Mouse (Mus musculus): Measurements from ENCODE around the gene Cym. TPM values are rescaled to one million over a fixed set of nuclear protein-coding genes. Genes with fewer than 3 reads are reported as not detected.

Gene Cym
- total and polyA plus RNA-seq, 2 experiments = 0.09 TPM; not detected in 1

DNA sequence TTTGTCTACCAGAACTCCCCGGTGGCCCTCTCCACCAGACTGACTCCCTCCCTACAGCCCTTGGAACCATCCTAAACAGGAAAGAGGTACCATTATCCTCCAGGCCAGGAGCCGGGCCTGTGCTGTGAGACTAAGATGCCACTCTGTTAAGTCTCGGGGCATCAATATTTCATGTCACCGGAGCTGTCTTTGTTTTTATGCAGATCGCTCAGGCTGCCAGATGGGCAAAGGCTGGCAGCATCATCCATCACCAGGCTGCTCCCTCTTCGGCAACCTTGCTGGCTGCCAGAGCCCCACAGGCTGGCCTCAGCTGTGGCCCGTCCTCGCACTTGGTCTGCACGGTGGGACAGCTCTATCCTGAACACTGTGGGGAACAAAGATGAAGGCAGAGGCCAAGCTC, 45.0 kb downstream of the Cym start:
- 80% methylated on average over 9 of the region's 9 CpGs for WGBS
- Histone ChIP-seq H3K4me1 (ENCODE audit: control insufficient read depth, insufficient read depth, low read length) (no peaks in the 10 kb centered on the region), H3K79me2 (ENCODE audit: control insufficient read depth, insufficient read depth, low read length) (no peaks in the 10 kb centered on the region), H3K27ac (replicated peaks; ENCODE audit: insufficient read depth, low read depth, low read length) (no peak overlapping the region), H3K9ac (ENCODE audit: low read depth, low read length) (no peak overlapping the region), H3K4me3 (ENCODE audit: insufficient read depth, low read depth, low read length) (no peak overlapping the region), H3K27me3 (ENCODE audit: control insufficient read depth, insufficient read depth, low read length) (no peaks in the 10 kb centered on the region), H3K36me3 (ENCODE audit: control insufficient read depth, insufficient read depth, low read length) (no peaks in the 10 kb centered on the region)
- TF ChIP-seq POLR2A (IDR thresholded peaks at IDR 0.05; ENCODE audit: extremely low read depth, insufficient read depth, low read length) (no peak), CTCF (IDR thresholded peaks at IDR 0.05; ENCODE audit: low read depth, low read length) (no peak)
- DNase-seq (ENCODE audit: extremely low read depth, low read depth, low spot score) = no peak

DNA sequence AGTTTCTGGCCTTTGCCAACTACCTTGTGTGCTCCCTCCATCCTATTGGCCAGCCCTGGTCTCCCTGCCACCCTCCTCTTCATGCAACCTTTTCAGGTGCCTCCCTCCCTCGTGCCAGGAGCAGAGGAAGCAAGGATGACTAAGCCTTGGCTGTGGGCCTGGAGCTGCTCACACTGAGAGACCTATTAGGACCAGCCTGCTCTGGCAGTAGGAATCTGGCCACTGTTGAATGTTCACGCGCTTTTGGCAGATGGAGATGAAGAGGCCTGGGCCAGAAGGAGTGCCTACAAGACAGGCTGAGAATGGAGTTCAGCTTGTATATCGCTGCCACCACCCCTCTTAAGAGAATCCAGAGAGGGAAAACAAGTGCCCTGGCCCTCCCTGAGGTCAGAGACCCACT, 46.0 kb downstream of the Cym start:
- no peaks in the 10 kb centered on the region for H3K27me3 ChIP-seq (ENCODE audit: control insufficient read depth, insufficient read depth, low read length)
- no peak overlapping the region for H3K27ac ChIP-seq (replicated peaks; ENCODE audit: insufficient read depth, low read depth, low read length)
- H3K36me3 ChIP-seq (ENCODE audit: control insufficient read depth, insufficient read depth, low read length) = no peaks in the 10 kb centered on the region
- TF ChIP-seq CTCF (IDR thresholded peaks at IDR 0.05; ENCODE audit: low read depth, low read length) = no peak
- TF ChIP-seq POLR2A (IDR thresholded peaks at IDR 0.05; ENCODE audit: extremely low read depth, insufficient read depth, low read length) = no peak
- 54% methylated on average over 4 of the region's 4 CpGs for WGBS
- no peak overlapping the region for H3K9ac ChIP-seq (ENCODE audit: low read depth, low read length)
- no peak overlapping the region for H3K4me3 ChIP-seq (ENCODE audit: insufficient read depth, low read depth, low read length)
- DNase-seq (ENCODE audit: extremely low read depth, low read depth, low spot score) = no peak
- no peaks in the 10 kb centered on the region for H3K79me2 ChIP-seq (ENCODE audit: control insufficient read depth, insufficient read depth, low read length)
- no peaks in the 10 kb centered on the region for H3K4me1 ChIP-seq (ENCODE audit: control insufficient read depth, insufficient read depth, low read length)

DNA sequence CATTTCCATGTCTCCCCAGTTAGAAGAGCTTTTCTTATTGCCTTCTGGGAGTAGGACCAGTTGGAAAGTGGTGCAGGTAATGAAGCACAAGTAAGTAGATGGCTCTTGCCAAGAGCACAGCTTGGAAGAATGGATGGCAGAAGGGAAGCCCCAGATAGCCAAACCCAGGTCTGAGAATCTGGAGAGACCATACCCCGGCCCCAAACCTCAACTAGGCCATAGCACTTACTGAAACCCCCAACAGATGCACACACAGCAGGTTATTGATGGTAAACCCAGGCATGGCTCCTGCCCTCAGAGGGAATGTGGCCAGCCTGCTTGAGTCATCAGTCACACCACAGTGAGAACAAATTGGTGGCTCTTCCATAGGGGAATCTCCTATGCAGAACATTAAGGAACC, 49.0 kb downstream of the Cym start:
- Histone ChIP-seq H3K4me1 (ENCODE audit: control insufficient read depth, insufficient read depth, low read length) (no peaks in the 10 kb centered on the region), H3K36me3 (ENCODE audit: control insufficient read depth, insufficient read depth, low read length) (no peaks in the 10 kb centered on the region), H3K4me3 (ENCODE audit: insufficient read depth, low read depth, low read length) (no peak overlapping the region), H3K79me2 (ENCODE audit: control insufficient read depth, insufficient read depth, low read length) (no peaks in the 10 kb centered on the region), H3K27me3 (ENCODE audit: control insufficient read depth, insufficient read depth, low read length) (no peaks in the 10 kb centered on the region), H3K9ac (ENCODE audit: low read depth, low read length) (no peak overlapping the region), H3K27ac (replicated peaks; ENCODE audit: insufficient read depth, low read depth, low read length) (no peak overlapping the region)
- WGBS = 81% methylated on average over 1 of the region's 1 CpGs
- no peak for DNase-seq (ENCODE audit: extremely low read depth, low read depth, low spot score)
- TF ChIP-seq CTCF (IDR thresholded peaks at IDR 0.05; ENCODE audit: low read depth, low read length) = no peak
- no peak for TF ChIP-seq POLR2A (IDR thresholded peaks at IDR 0.05; ENCODE audit: extremely low read depth, insufficient read depth, low read length)

DNA sequence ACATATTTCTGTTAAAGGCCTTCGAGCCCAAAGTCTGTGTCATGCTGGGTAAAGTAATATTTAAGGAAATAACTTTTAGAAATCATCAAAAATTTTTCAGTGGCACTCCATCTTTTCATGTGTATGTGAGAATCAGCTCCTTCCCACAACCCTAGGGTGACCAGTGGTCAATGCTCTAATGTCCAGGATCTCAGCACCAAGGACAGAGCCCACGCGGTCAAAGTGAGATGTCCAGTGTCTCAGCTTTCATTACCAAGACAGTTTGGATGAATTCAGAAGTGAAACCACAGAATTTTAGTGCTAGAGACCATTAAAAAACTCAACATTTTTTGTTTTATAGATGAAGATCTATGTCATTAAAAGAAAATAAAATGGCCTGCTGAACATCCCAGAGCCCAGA, 49.6 kb downstream of the Cym start:
- Histone ChIP-seq H3K9ac (ENCODE audit: low read depth, low read length) (no peak overlapping the region), H3K4me3 (ENCODE audit: insufficient read depth, low read depth, low read length) (no peak overlapping the region), H3K36me3 (ENCODE audit: control insufficient read depth, insufficient read depth, low read length) (no peaks in the 10 kb centered on the region), H3K27me3 (ENCODE audit: control insufficient read depth, insufficient read depth, low read length) (no peaks in the 10 kb centered on the region), H3K27ac (replicated peaks; ENCODE audit: insufficient read depth, low read depth, low read length) (no peak overlapping the region), H3K4me1 (ENCODE audit: control insufficient read depth, insufficient read depth, low read length) (no peaks in the 10 kb centered on the region), H3K79me2 (ENCODE audit: control insufficient read depth, insufficient read depth, low read length) (no peaks in the 10 kb centered on the region)
- TF ChIP-seq POLR2A (IDR thresholded peaks at IDR 0.05; ENCODE audit: extremely low read depth, insufficient read depth, low read length) (no peak), CTCF (IDR thresholded peaks at IDR 0.05; ENCODE audit: low read depth, low read length) (no peak)
- no peak for DNase-seq (ENCODE audit: extremely low read depth, low read depth, low spot score)
- WGBS = 74% methylated on average over 3 of the region's 3 CpGs

DNA sequence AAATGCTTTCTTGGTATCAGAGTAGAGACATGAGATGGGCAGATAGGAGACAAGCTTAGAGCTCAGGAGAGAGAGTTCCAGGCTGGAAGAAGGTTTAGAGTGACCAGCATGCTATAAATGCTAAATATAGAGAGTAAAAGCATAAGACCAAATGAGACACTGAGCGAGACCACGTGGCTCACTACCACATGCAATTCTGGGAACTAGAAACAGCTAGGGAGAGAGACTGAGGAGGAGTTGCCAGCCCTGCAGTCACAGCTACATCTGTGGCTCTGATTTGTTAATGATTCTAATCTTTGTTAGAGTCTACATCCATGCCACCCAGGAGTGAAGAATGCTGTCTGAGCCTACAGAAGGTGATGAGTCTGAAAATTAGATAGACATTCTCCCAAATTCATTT, 52.0 kb downstream of the Cym start:
- 70% methylated on average over 2 of the region's 2 CpGs for WGBS
- H3K36me3 ChIP-seq (ENCODE audit: control insufficient read depth, insufficient read depth, low read length) = no peaks in the 10 kb centered on the region
- H3K4me3 ChIP-seq (ENCODE audit: insufficient read depth, low read depth, low read length) = no peak overlapping the region
- TF ChIP-seq POLR2A (IDR thresholded peaks at IDR 0.05; ENCODE audit: extremely low read depth, insufficient read depth, low read length) = no peak
- TF ChIP-seq CTCF (IDR thresholded peaks at IDR 0.05; ENCODE audit: low read depth, low read length) = no peak
- no peaks in the 10 kb centered on the region for H3K4me1 ChIP-seq (ENCODE audit: control insufficient read depth, insufficient read depth, low read length)
- no peak for DNase-seq (ENCODE audit: extremely low read depth, low read depth, low spot score)
- H3K27me3 ChIP-seq (ENCODE audit: control insufficient read depth, insufficient read depth, low read length) = no peaks in the 10 kb centered on the region
- H3K27ac ChIP-seq (replicated peaks; ENCODE audit: insufficient read depth, low read depth, low read length) = no peak overlapping the region
- H3K9ac ChIP-seq (ENCODE audit: low read depth, low read length) = no peak overlapping the region
- no peaks in the 10 kb centered on the region for H3K79me2 ChIP-seq (ENCODE audit: control insufficient read depth, insufficient read depth, low read length)

DNA sequence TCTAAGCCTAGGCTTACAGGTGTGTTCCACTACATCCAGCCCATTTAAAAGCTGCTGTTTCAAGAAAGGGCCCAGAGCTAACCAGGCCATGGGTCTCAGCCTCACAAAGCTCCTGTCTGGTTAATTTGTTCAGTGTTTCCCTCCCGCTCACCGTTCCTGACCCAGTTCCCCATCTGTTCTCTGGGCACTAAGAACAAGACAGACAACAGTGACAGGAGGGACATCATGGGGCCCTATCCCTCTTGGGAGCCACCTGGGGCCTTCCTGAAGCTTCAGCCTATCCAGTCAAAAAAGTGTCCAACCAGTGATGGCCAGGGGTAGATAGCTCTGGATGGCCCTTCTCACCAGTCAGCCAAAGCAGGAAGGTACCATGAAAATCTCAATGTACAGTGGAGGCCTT, 58.8 kb downstream of the Cym start:
- Histone ChIP-seq H3K4me3 (ENCODE audit: insufficient read depth, low read depth, low read length) (no peak overlapping the region), H3K27me3 (ENCODE audit: control insufficient read depth, insufficient read depth, low read length) (peaks cover 6% of the 10 kb centered on the region; the same call in 1 of the 2 replicates), H3K27ac (replicated peaks; ENCODE audit: insufficient read depth, low read depth, low read length) (no peak overlapping the region), H3K36me3 (ENCODE audit: control insufficient read depth, insufficient read depth, low read length) (no peaks in the 10 kb centered on the region), H3K4me1 (ENCODE audit: control insufficient read depth, insufficient read depth, low read length) (no peaks in the 10 kb centered on the region), H3K79me2 (ENCODE audit: control insufficient read depth, insufficient read depth, low read length) (no peaks in the 10 kb centered on the region), H3K9ac (ENCODE audit: low read depth, low read length) (no peak overlapping the region)
- no peak for DNase-seq (ENCODE audit: extremely low read depth, low read depth, low spot score)
- 92% methylated on average over 2 of the region's 2 CpGs for WGBS
- TF ChIP-seq POLR2A (IDR thresholded peaks at IDR 0.05; ENCODE audit: extremely low read depth, insufficient read depth, low read length) (no peak), CTCF (IDR thresholded peaks at IDR 0.05; ENCODE audit: low read depth, low read length) (no peak)

Other genes with a start within 250 kb of the Cym start
- 0.09 and 0.13 TPM in 2 replicates for gene Kcna3, start 185.6 kb downstream of the Cym start, total RNA-seq (2014; rRNA removed)
- 0.21 and 0.33 TPM in 2 replicates for gene Kcna3, start 185.6 kb downstream of the Cym start, polyA plus RNA-seq (2012; rRNA removed)
- 1.2 and 1.3 TPM in 2 replicates for gene Kcna2, start 120.6 kb downstream of the Cym start, total RNA-seq (2014; rRNA removed)
- gene Kcna2, start 120.6 kb downstream of the Cym start, polyA plus RNA-seq (2012; rRNA removed) = 0.29 and 0.54 TPM in 2 replicates
- gene Kcna10, start 38.7 kb downstream of the Cym start, total RNA-seq (2014; rRNA removed) = not detected in 2 replicates
- not detected in 2 replicates for gene Kcna10, start 38.7 kb downstream of the Cym start, polyA plus RNA-seq (2012; rRNA removed)
- not detected in 2 replicates for gene A630076J17Rik, start 8.9 kb upstream of the Cym start, total RNA-seq (2014; rRNA removed)
- gene A630076J17Rik, start 8.9 kb upstream of the Cym start, polyA plus RNA-seq (2012; rRNA removed) = not detected in 2 replicates
- 1.0 and 1.2 TPM in 2 replicates for gene Prok1, start 18.0 kb upstream of the Cym start, total RNA-seq (2014; rRNA removed)
- 4.9 and 5.6 TPM in 2 replicates for gene Prok1, start 18.0 kb upstream of the Cym start, polyA plus RNA-seq (2012; rRNA removed)
- 50.9 and 52.1 TPM in 2 replicates for gene Lamtor5, start 57.1 kb upstream of the Cym start, total RNA-seq (2014; rRNA removed)
- gene Lamtor5, start 57.1 kb upstream of the Cym start, polyA plus RNA-seq (2012; rRNA removed) = 48.9 and 54.5 TPM in 2 replicates
- gene Slc16a4, start 69.5 kb upstream of the Cym start, total RNA-seq (2014; rRNA removed) = not detected in 2 replicates
- not detected in 2 replicates for gene Slc16a4, start 69.5 kb upstream of the Cym start, polyA plus RNA-seq (2012; rRNA removed)
- 17.2 and 17.7 TPM in 2 replicates for gene Rbm15, start 111.9 kb upstream of the Cym start, total RNA-seq (2014; rRNA removed)
- 4.2 and 4.4 TPM in 2 replicates for gene Rbm15, start 111.9 kb upstream of the Cym start, polyA plus RNA-seq (2012; rRNA removed)
- 0.07 TPM in 1 of 2 replicates, not detected in the other for gene Kcnc4, start 237.8 kb upstream of the Cym start, total RNA-seq (2014; rRNA removed)
- 0.05 and 0.06 TPM in 2 replicates for gene Kcnc4, start 237.8 kb upstream of the Cym start, polyA plus RNA-seq (2012; rRNA removed)